Mouse (Mus musculus): ENCODE results near the gene Gm45808. TPM values are rescaled to one million over a fixed set of nuclear protein-coding genes. Genes with fewer than 3 reads are reported as not detected.
A peak's percentile ranks its signal among the peaks of the same experiment; 100 is the strongest.

Gm45808 gene
- polyA plus RNA-seq, 1 experiment from 2014 or later = not detected

- Histone ChIP-seq H3K9me3 (no peaks in the 10 kb centered on the region), H3K36me3 (peaks cover 71% of the 10 kb centered on the region), H3K27me3 (ENCODE audit: insufficient read depth, poor library complexity, severe bottlenecking) (no peaks in the 10 kb centered on the region), H3K4me3 (no peak overlapping the region), H3K4me1 (replicated peaks) (0 out of 2 replicates have a peak, but pooled peaks cover 3% of the 10 kb centered on the region), H3K27ac (no peak overlapping the region)
- 94% methylated on average over 1 of the region's 1 CpGs for WGBS
- no peak for DNase-seq (ENCODE audit: low spot score)
Observed at GRCm38 (mm10) chr7:45449974-45450373, 36.6 kb downstream of the Gm45808 start.

- Histone ChIP-seq H3K4me3 (no peak overlapping the region), H3K27ac (no peak overlapping the region), H3K27me3 (ENCODE audit: insufficient read depth, poor library complexity, severe bottlenecking) (no peaks in the 10 kb centered on the region), H3K9me3 (no peaks in the 10 kb centered on the region), H3K36me3 (peaks cover 73% of the 10 kb centered on the region), H3K4me1 (replicated peaks) (0 out of 2 replicates have a peak, but pooled peaks cover 3% of the 10 kb centered on the region)
- WGBS = 32% methylated on average over 11 of the region's 11 CpGs
- peak; percentile 32 for DNase-seq (ENCODE audit: low spot score)
Observed at GRCm38 (mm10) chr7:45447325-45447990, 39.2 kb downstream of the Gm45808 start.

- no peak for DNase-seq (ENCODE audit: low spot score)
- peaks cover 71% of the 10 kb centered on the region for H3K36me3 ChIP-seq
- no peaks in the 10 kb centered on the region for H3K9me3 ChIP-seq
- 0 out of 2 replicates have a peak, but pooled peaks cover 3% of the 10 kb centered on the region for H3K4me1 ChIP-seq (replicated peaks)
- no peak overlapping the region for H3K27ac ChIP-seq
- H3K27me3 ChIP-seq (ENCODE audit: insufficient read depth, poor library complexity, severe bottlenecking) = no peaks in the 10 kb centered on the region
- H3K4me3 ChIP-seq = no peak overlapping the region
Observed at GRCm38 (mm10) chr7:45446589-45446988, 40.0 kb downstream of the Gm45808 start.

- no peaks in the 10 kb centered on the region for H3K9me3 ChIP-seq
- no peaks in the 10 kb centered on the region for H3K27me3 ChIP-seq (ENCODE audit: insufficient read depth, poor library complexity, severe bottlenecking)
- peaks cover 81% of the 10 kb centered on the region for H3K36me3 ChIP-seq
- WGBS = 90% methylated on average over 22 of the region's 22 CpGs
- no peak for DNase-seq (ENCODE audit: low spot score)
- no peak overlapping the region for H3K27ac ChIP-seq
- H3K4me3 ChIP-seq = no peak overlapping the region
- 0 out of 2 replicates have a peak, but pooled peaks cover 3% of the 10 kb centered on the region for H3K4me1 ChIP-seq (replicated peaks)
Observed at GRCm38 (mm10) chr7:45443526-45444420, 42.8 kb downstream of the Gm45808 start.

DNA sequence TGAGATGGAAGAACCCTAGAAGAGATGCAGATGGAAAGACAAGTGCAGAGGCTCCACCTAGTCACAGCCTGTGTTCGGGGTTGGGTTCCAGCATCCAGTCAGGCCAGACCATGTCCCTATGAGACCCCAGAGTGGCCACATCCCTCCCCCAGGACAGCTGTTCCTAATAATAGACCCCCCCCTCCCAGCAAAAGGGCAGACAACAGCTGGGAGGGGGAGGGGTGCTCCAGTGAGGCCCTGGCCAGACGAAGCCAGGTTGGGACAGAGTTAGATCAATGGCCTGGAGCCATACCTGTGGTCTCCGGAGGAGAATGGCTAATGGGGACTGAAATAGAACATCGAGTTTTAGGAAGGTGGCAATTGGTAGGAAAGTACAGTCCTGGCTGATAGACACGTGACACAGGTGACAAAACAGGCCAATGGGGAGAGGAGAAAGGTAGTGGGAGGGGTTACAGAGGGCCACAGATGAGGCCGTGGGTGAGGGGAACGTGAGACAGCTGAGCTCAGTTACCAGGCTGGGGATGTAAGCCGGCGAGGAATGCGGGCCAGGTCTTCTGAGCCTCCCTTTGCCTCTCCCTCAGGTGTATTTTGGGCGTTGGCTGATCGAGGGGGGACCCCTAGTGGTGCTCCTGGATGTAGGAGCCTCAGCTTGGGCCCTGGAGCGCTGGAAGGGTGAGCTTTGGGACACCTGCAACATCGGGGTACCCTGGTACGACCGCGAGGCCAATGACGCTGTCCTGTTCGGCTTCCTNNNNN, 48.9 kb downstream of the Gm45808 start, which contains the start of gene Ruvbl2:
Gene Ruvbl2 (minus strand): TSS at position 576 of the 756 bp plus-strand sequence.
- H3K36me3 ChIP-seq = peaks cover 35% of the 10 kb centered on the region
- H3K27me3 ChIP-seq (ENCODE audit: insufficient read depth, poor library complexity, severe bottlenecking) = no peaks in the 10 kb centered on the region
- no peak for DNase-seq (ENCODE audit: low spot score)
- H3K9me3 ChIP-seq = no peaks in the 10 kb centered on the region
- H3K27ac ChIP-seq = peak within 1 kb of the TSS; percentile 24
- 21% methylated on average over 19 of the region's 19 CpGs for WGBS
- H3K4me3 ChIP-seq = peak within 1 kb of the TSS; percentile 32
- peaks cover 44% of the 10 kb centered on the region for H3K4me1 ChIP-seq (replicated peaks)

GRCm38 (mm10) chr7:45437046-45437445, 49.6 kb downstream of the Gm45808 start:
- Histone ChIP-seq H3K4me1 (replicated peaks) (peaks cover 46% of the 10 kb centered on the region), H3K4me3 (peak overlapping the region; percentile 32), H3K9me3 (no peaks in the 10 kb centered on the region), H3K27me3 (ENCODE audit: insufficient read depth, poor library complexity, severe bottlenecking) (no peaks in the 10 kb centered on the region), H3K36me3 (peaks cover 37% of the 10 kb centered on the region), H3K27ac (no peak overlapping the region; the same call in 1 of the 2 replicates)
- whole genome bisulfite sequencing = 30% methylated on average over 6 of the region's 6 CpGs
- no peak for DNase-seq (ENCODE audit: low spot score)

DNA sequence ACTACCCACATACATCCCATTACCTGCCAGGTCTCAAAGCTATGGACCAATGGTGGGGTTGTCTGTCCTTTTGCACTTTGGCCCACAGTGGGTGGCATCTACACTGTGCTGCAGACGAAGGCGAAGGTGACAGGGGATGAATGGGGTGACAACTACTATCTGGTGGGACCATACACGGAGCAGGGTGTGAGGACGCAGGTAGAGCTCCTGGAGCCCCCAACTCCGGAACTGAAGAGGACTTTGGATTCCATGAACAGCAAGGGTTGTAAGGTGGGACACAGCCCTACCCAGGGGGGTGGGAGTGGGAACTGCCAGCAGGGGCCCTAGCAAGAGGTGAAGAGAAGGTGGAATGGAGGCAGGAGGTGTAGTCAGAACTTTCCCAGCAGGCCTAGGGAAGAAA, 50.2 kb downstream of the Gm45808 start:
- peaks cover 46% of the 10 kb centered on the region for H3K4me1 ChIP-seq (replicated peaks)
- WGBS = 92% methylated on average over 5 of the region's 5 CpGs
- peaks cover 37% of the 10 kb centered on the region for H3K36me3 ChIP-seq
- H3K27me3 ChIP-seq (ENCODE audit: insufficient read depth, poor library complexity, severe bottlenecking) = no peaks in the 10 kb centered on the region
- no peak for DNase-seq (ENCODE audit: low spot score)
- no peaks in the 10 kb centered on the region for H3K9me3 ChIP-seq
- peak overlapping the region; percentile 83; the same call in 1 of the 2 replicates for H3K4me3 ChIP-seq
- no peak overlapping the region; the same call in 1 of the 2 replicates for H3K27ac ChIP-seq

- peak overlapping the region; percentile 94 for H3K27ac ChIP-seq
- H3K9me3 ChIP-seq = no peaks in the 10 kb centered on the region
- H3K27me3 ChIP-seq (ENCODE audit: insufficient read depth, poor library complexity, severe bottlenecking) = no peaks in the 10 kb centered on the region
- H3K36me3 ChIP-seq = peaks cover 37% of the 10 kb centered on the region
- 4% methylated on average over 16 of the region's 16 CpGs for WGBS
- H3K4me1 ChIP-seq (replicated peaks) = peaks cover 46% of the 10 kb centered on the region
- no peak for DNase-seq (ENCODE audit: low spot score)
- H3K4me3 ChIP-seq = peak overlapping the region; percentile 83
Observed at GRCm38 (mm10) chr7:45435038-45435437, 51.6 kb downstream of the Gm45808 start.

- Histone ChIP-seq H3K4me1 (replicated peaks) (peaks cover 46% of the 10 kb centered on the region), H3K4me3 (peak within 1 kb of the TSS; percentile 83), H3K27me3 (ENCODE audit: insufficient read depth, poor library complexity, severe bottlenecking) (no peaks in the 10 kb centered on the region), H3K36me3 (peaks cover 37% of the 10 kb centered on the region), H3K9me3 (no peaks in the 10 kb centered on the region), H3K27ac (peak within 1 kb of the TSS; percentile 94)
- under 1% methylated on average over 45 of the region's 45 CpGs for WGBS
- peak; percentile 100 for DNase-seq (ENCODE audit: low spot score)
Observed at GRCm38 (mm10) chr7:45434203-45435015, 52.2 kb downstream of the Gm45808 start, which contains the start of gene Gys1. Gene Gys1, plus strand, starts transcription at chr7:45434844.

DNA sequence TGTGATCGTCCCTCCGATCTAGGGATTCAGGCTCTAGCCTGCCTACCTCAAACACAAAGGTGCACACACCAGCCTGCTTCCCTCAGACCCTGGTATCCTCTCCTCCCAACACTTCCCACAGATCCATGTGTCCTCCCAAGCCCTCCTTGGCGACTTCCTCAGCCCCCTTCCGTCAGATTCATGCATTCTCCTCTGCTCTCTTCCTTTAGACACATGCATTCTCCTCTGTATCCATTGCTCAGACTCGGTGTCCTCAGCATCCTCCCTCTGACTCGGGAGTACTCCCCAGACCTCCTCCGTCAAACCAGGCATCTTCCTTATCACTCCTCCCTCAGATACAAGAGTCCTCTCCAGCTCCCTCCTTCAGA, 52.8 kb downstream of the Gm45808 start:
- Histone ChIP-seq H3K4me3 (peak overlapping the region; percentile 83), H3K4me1 (replicated peaks) (peaks cover 46% of the 10 kb centered on the region), H3K27ac (peak overlapping the region; percentile 94), H3K36me3 (peaks cover 40% of the 10 kb centered on the region), H3K9me3 (no peaks in the 10 kb centered on the region), H3K27me3 (ENCODE audit: insufficient read depth, poor library complexity, severe bottlenecking) (no peaks in the 10 kb centered on the region)
- 2% methylated on average over 7 of the region's 7 CpGs for WGBS
- DNase-seq (ENCODE audit: low spot score) = no peak

- DNase-seq (ENCODE audit: low spot score) = no peak
- H3K27me3 ChIP-seq (ENCODE audit: insufficient read depth, poor library complexity, severe bottlenecking) = peaks cover 7% of the 10 kb centered on the region; the same call in 1 of the 2 replicates
- 94% methylated on average over 8 of the region's 8 CpGs for WGBS
- H3K36me3 ChIP-seq = peaks cover 100% of the 10 kb centered on the region
- H3K4me1 ChIP-seq (replicated peaks) = no peaks in the 10 kb centered on the region
- no peaks in the 10 kb centered on the region for H3K9me3 ChIP-seq
- H3K4me3 ChIP-seq = no peak overlapping the region
- H3K27ac ChIP-seq = no peak overlapping the region
Observed at GRCm38 (mm10) chr7:45426556-45426955, 60.1 kb downstream of the Gm45808 start.

DNA sequence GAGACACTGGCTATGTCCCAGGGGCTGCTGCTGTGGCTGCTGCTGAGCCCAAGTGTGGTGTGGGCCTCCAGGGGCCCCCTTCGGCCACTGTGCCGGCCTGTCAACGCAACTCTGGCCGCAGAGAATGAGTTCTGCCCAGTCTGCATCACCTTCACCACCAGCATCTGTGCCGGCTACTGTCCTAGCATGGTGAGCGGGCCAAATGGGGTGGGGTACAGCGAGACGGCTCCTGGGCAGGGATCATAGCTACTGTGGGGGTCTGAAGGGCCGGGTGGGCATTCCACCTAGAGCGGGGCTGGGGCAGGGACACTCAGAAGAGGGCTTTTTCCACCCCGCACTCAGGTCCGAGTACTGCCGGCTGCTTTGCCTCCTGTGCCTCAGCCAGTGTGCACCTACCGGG, 65.4 kb downstream of the Gm45808 start:
- H3K4me1 ChIP-seq (replicated peaks) = peaks cover 20% of the 10 kb centered on the region
- H3K27me3 ChIP-seq (ENCODE audit: insufficient read depth, poor library complexity, severe bottlenecking) = peaks cover 61% of the 10 kb centered on the region
- 92% methylated on average over 14 of the region's 14 CpGs for WGBS
- H3K9me3 ChIP-seq = no peaks in the 10 kb centered on the region
- no peak overlapping the region for H3K27ac ChIP-seq
- no peak for DNase-seq (ENCODE audit: low spot score)
- H3K36me3 ChIP-seq = peaks cover 58% of the 10 kb centered on the region
- no peak overlapping the region for H3K4me3 ChIP-seq

All from hindbrain, embryonic 10.5 days (tissue).